Mouse (Mus musculus) thymus, postnatal 36 days (tissue): ENCODE results near the gene Serpinb1a.
A peak's percentile ranks its signal among the peaks of the same experiment; 100 is the strongest.
"Not testable (repeated sequence)": the region's sequence is repeated elsewhere in the genome, so short reads cannot be mapped to it uniquely, and the experiment has no call there.

Experiments
- DNase-seq, 2 experiments: peaks; one replicate each; pipeline ENCODE4 v3.0.0; 2022; ENCODE audit warnings: mixed read lengths in 2 of 2

Gene Serpinb1a

GRCm38 (mm10) chr13:32850668-32851404 is at the start of gene Serpinb1a:
Gene Serpinb1a (minus strand): TSS chr13:32851185.
- peak in 1 of 2 experiments; percentile 23 for DNase-seq

- peak; percentile 24 to 33 for DNase-seq
Measured at GRCm38 (mm10) chr13:32900639-32901038, 49.7 kb upstream of the Serpinb1a start.

- not testable (repeated sequence) for DNase-seq
Measured at GRCm38 (mm10) chr13:32899114-32899513, 48.1 kb upstream of the Serpinb1a start.

GRCm38 (mm10) chr13:32898111-32898510 is 47.1 kb upstream of the Serpinb1a start, which contains the start of gene Serpinb1c:
Gene Serpinb1c (minus strand): TSS chr13:32898211.
- DNase-seq, result no peak

- no peak for DNase-seq
Measured at GRCm38 (mm10) chr13:32896931-32897330, 45.9 kb upstream of the Serpinb1a start.

GRCm38 (mm10) chr13:32884755-32885154 is 33.8 kb upstream of the Serpinb1a start:
- DNase-seq, result no peak

GRCm38 (mm10) chr13:32873862-32874261 is 22.9 kb upstream of the Serpinb1a start:
- no peak for DNase-seq

GRCm38 (mm10) chr13:32868843-32869242 is 17.9 kb upstream of the Serpinb1a start:
- DNase-seq, result no peak

GRCm38 (mm10) chr13:32868233-32868632 is 17.2 kb upstream of the Serpinb1a start:
- DNase-seq, result not testable (repeated sequence)

- DNase-seq, result no peak
Measured at GRCm38 (mm10) chr13:32867030-32867429, 16.0 kb upstream of the Serpinb1a start.

- peak; percentile 55 to 57 for DNase-seq
Measured at GRCm38 (mm10) chr13:32866484-32866883, 15.5 kb upstream of the Serpinb1a start.

GRCm38 (mm10) chr13:32865591-32865990 is 14.6 kb upstream of the Serpinb1a start:
- DNase-seq, result no peak

GRCm38 (mm10) chr13:32864529-32864928 is 13.5 kb upstream of the Serpinb1a start:
- DNase-seq, result not testable (repeated sequence)

GRCm38 (mm10) chr13:32863456-32863855 is 12.5 kb upstream of the Serpinb1a start:
- DNase-seq, result no peak

GRCm38 (mm10) chr13:32860821-32861220 is 9.8 kb upstream of the Serpinb1a start:
- DNase-seq, result no peak

- DNase-seq, result no peak
Measured at GRCm38 (mm10) chr13:32853073-32853472, 2.1 kb upstream of the Serpinb1a start.

GRCm38 (mm10) chr13:32852539-32852938 is 1.6 kb upstream of the Serpinb1a start:
- DNase-seq, result no peak

- peak; percentile 15 to 22 for DNase-seq
Measured at GRCm38 (mm10) chr13:32851967-32852366, 982 bp upstream of the Serpinb1a start.

GRCm38 (mm10) chr13:32850156-32850555 is 829 bp downstream of the Serpinb1a start:
- no peak for DNase-seq

GRCm38 (mm10) chr13:32849531-32850123 is 1.4 kb downstream of the Serpinb1a start:
- DNase-seq, result no peak

- DNase-seq, result no peak
Measured at GRCm38 (mm10) chr13:32849092-32849491, 1.9 kb downstream of the Serpinb1a start.

- no peak for DNase-seq
Measured at GRCm38 (mm10) chr13:32846221-32846620, 4.8 kb downstream of the Serpinb1a start.

- no peak for DNase-seq
Measured at GRCm38 (mm10) chr13:32841349-32841748, 9.6 kb downstream of the Serpinb1a start.

GRCm38 (mm10) chr13:32839314-32839713 is 11.7 kb downstream of the Serpinb1a start:
- no peak for DNase-seq
